Mouse (Mus musculus) brain, embryonic 14.5 days (tissue): Measurements from ENCODE around the gene Gm20425.

Experiments
- CTCF ChIP-seq: fragments of 200-500 bp; IDR thresholded peaks from 2 replicates; pipeline ENCODE4 v1.5.1; 2012; ENCODE audit warnings: inconsistent platforms, mild to moderate bottlenecking, moderate library complexity, borderline replicate concordance; ENCODE audit not compliant: insufficient read depth, insufficient read length; ENCODE audit errors: extremely low read depth
- POLR2A ChIP-seq: fragments of 200-500 bp; IDR thresholded peaks from 2 replicates; pipeline ENCODE4 v1.6.1; 2012; ENCODE audit warnings: mild to moderate bottlenecking, inconsistent platforms, borderline replicate concordance; ENCODE audit not compliant: poor library complexity, insufficient read depth, insufficient read length, severe bottlenecking; ENCODE audit errors: extremely low read depth

GRCm38 (mm10) chr9:103186747-103187146 is 43.4 kb downstream of the Gm20425 start:
- no peak for TF ChIP-seq CTCF
- no peak for TF ChIP-seq POLR2A
